Mouse (Mus musculus) hindbrain, postnatal 0 days (tissue): ENCODE measurements at regions not wholly inside any gene's neighbourhood (a gene's known extent, or its start where the extent isn't known, plus 50 kb on each side); places are given as distances from the start of the nearest gene placed in this dataset.

Source experiments
- ATAC-seq: fragments of 200-750 bp; cut with Nextera tagmentation; 2 replicates; pipeline ENCODE4 v1.8.0; 2017; ENCODE audit warnings: mild to moderate bottlenecking, moderate TSS enrichment, moderate library complexity
- DNase-seq: peaks from one replicate; pipeline ENCODE4 v3.0.0-alpha.2; 2015; ENCODE audit warnings: low spot score
- H3K27ac ChIP-seq: fragments of 300-500 bp; sonication (generic); 2 replicates; pipeline ENCODE4 v1.5.1; 2014; ENCODE audit warnings: mild to moderate bottlenecking
- H3K27me3 ChIP-seq: fragments of 300-500 bp; sonication (generic); 2 replicates; pipeline ENCODE4 v1.6.1; 2014; ENCODE audit warnings: low read length, mixed read lengths; ENCODE audit not compliant: insufficient read depth
- H3K36me3 ChIP-seq: fragments of 300-500 bp; sonication (generic); 2 replicates; pipeline ENCODE4 v1.6.1; 2014; ENCODE audit warnings: low read length, mixed read lengths; ENCODE audit not compliant: insufficient read depth
- H3K4me1 ChIP-seq: fragments of 300-500 bp; sonication (generic); 2 replicates; pipeline ENCODE4 v1.6.1; 2014; ENCODE audit warnings: antibody characterized with exemption, low read length, mixed read lengths; ENCODE audit not compliant: insufficient read depth
- H3K4me2 ChIP-seq: fragments of 300-500 bp; sonication (generic); 2 replicates; pipeline ENCODE4 v1.6.1; 2014; ENCODE audit warnings: low read depth, mild to moderate bottlenecking, low read length, moderate library complexity, mixed read lengths
- H3K4me3 ChIP-seq: fragments of 300-500 bp; sonication (generic); 2 replicates; pipeline ENCODE4 v1.5.1; 2014; ENCODE audit warnings: low read length
- H3K9ac ChIP-seq: fragments of 300-500 bp; sonication (generic); replicated peaks from 2 replicates; pipeline ENCODE4 v1.6.1; 2014; ENCODE audit warnings: mild to moderate bottlenecking, low read length, moderate library complexity, mixed read lengths
- H3K9me3 ChIP-seq: fragments of 300-500 bp; sonication (generic); 2 replicates; pipeline ENCODE4 v1.6.1; 2016; ENCODE audit warnings: low read length, mixed read lengths
- CTCF ChIP-seq: IDR thresholded peaks from 2 replicates; pipeline ENCODE4 v1.5.1; 2016; ENCODE audit warnings: antibody characterized with exemption, control low read depth, low read depth
- WGBS: fragments of 180-500 bp; shearing (Covaris S2); extraction: QIAGEN DNeasy Blood & Tissue Kit; methylation state at CpG from one replicate; pipeline ENCODE4 v1.1.7; 2014; 5-methylcytosine and 5-hydroxymethylcytosine counted together

GRCm38 (mm10) chr16:25042669-25043440 lies 243.8 kb upstream of the Tprg start:
- Histone ChIP-seq H3K27me3 (no peaks in the 10 kb centered on the region), H3K27ac (no peak overlapping the region), H3K4me2 (no peak overlapping the region), H3K9me3 (no peaks in the 10 kb centered on the region), H3K4me3 (no peak overlapping the region), H3K36me3 (no peaks in the 10 kb centered on the region), H3K4me1 (peaks cover 11% of the 10 kb centered on the region; the same call in 1 of the 2 replicates), H3K9ac (no peak overlapping the region)
- WGBS, result 57% methylated on average over 8 of the region's 8 CpGs
- TF ChIP-seq CTCF, result no peak
- DNase-seq (no peak), ATAC-seq (no peak)

DNA sequence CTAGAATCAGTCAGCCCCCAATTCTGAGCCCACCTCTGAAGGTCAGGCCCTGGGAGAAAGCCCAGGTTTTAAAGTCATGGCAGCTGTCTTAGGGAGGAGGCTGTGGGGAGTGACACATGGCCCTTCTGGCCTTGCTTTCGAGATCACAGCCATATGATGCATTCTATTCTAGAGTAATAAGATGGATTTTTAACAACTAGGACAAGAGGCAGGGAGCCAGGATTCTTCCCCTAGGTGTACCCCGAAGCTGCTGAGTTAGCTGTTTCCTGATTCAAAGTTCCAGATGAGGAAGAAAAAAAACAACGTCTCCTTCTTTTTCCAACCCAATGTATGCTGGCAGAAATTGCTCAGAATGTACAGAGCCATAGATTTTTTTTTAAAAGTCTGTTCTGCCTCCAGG lies 242.0 kb upstream of the Tprg start:
- ATAC-seq, result no peak

DNA sequence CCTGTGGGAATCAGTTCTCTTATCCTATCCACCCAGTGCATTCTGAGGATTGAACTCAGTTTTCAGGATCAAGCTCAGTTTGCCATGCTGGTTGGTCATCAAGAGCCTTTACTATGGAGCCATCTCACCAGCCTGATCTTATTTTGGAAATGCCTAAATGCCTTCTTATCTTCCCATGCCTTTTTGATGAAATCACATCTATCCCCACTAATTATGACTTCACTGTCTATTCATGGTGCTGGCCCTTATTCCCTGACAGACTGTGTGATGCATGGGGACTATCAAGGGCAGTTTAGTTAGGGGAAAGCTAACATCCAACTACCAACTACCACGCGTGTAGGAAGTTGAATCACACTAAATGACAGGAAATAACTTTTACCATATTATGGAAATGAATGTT lies 238.9 kb upstream of the Tprg start:
- H3K36me3 ChIP-seq, result no peaks in the 10 kb centered on the region
- H3K4me2 ChIP-seq, result no peak overlapping the region
- DNase-seq, result no peak
- TF ChIP-seq CTCF, result no peak
- no peak overlapping the region for H3K4me3 ChIP-seq
- H3K27me3 ChIP-seq, result no peaks in the 10 kb centered on the region
- ATAC-seq, result no peak
- H3K4me1 ChIP-seq, result peaks cover 4% of the 10 kb centered on the region; the same call in 1 of the 2 replicates
- no peak overlapping the region for H3K27ac ChIP-seq
- H3K9ac ChIP-seq, result no peak overlapping the region
- no peaks in the 10 kb centered on the region for H3K9me3 ChIP-seq
- 92% methylated on average over 2 of the region's 2 CpGs for WGBS

More for the DNA sequence above, 242.0 kb upstream of the Tprg start:
- H3K27ac ChIP-seq, result no peak overlapping the region
- DNase-seq, result no peak
- H3K4me3 ChIP-seq, result no peak overlapping the region
- no peak overlapping the region for H3K9ac ChIP-seq
- H3K9me3 ChIP-seq, result no peaks in the 10 kb centered on the region
- TF ChIP-seq CTCF, result no peak
- H3K36me3 ChIP-seq, result no peaks in the 10 kb centered on the region
- no peak overlapping the region for H3K4me2 ChIP-seq
- peaks cover 11% of the 10 kb centered on the region; the same call in 1 of the 2 replicates for H3K4me1 ChIP-seq
- 75% methylated on average over 3 of the region's 3 CpGs for WGBS
- H3K27me3 ChIP-seq, result no peaks in the 10 kb centered on the region

GRCm38 (mm10) chr16:25049928-25050510 lies 236.6 kb upstream of the Tprg start:
- no peaks in the 10 kb centered on the region for H3K27me3 ChIP-seq
- H3K36me3 ChIP-seq, result no peaks in the 10 kb centered on the region
- no peak for TF ChIP-seq CTCF
- no peak overlapping the region for H3K27ac ChIP-seq
- no peak overlapping the region for H3K4me2 ChIP-seq
- H3K4me3 ChIP-seq, result no peak overlapping the region
- no peaks in the 10 kb centered on the region for H3K4me1 ChIP-seq
- no peak overlapping the region for H3K9ac ChIP-seq
- no peak for ATAC-seq
- H3K9me3 ChIP-seq, result no peaks in the 10 kb centered on the region
- 49% methylated on average over 7 of the region's 7 CpGs for WGBS
- no peak for DNase-seq

DNA sequence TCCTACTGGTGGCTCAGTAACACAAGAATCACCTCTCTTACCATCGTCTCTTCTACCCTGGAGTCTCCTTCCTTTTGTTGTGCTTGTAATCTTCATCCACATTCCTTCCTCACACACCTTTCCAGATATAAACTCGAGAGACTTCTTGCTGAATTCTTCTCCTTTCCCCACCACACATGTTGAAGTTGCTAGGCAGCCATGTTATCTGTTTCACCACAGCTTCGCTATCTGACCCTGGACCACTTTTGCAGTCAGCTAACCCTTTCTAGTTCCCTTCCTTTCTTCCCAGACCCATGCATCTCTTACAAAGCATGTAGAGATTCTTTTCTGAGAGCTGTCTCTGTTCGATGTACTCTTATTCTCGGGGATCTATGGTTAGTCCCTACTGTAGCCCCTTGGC lies 235.6 kb upstream of the Tprg start:
- no peaks in the 10 kb centered on the region for H3K9me3 ChIP-seq
- H3K4me3 ChIP-seq, result no peak overlapping the region
- ATAC-seq (no peak), DNase-seq (no peak)
- H3K4me1 ChIP-seq, result no peaks in the 10 kb centered on the region
- H3K4me2 ChIP-seq, result no peak overlapping the region
- 86% methylated on average over 5 of the region's 5 CpGs for WGBS
- H3K27ac ChIP-seq, result no peak overlapping the region
- no peaks in the 10 kb centered on the region for H3K27me3 ChIP-seq
- no peak overlapping the region for H3K9ac ChIP-seq
- TF ChIP-seq CTCF, result no peak
- no peaks in the 10 kb centered on the region for H3K36me3 ChIP-seq

DNA sequence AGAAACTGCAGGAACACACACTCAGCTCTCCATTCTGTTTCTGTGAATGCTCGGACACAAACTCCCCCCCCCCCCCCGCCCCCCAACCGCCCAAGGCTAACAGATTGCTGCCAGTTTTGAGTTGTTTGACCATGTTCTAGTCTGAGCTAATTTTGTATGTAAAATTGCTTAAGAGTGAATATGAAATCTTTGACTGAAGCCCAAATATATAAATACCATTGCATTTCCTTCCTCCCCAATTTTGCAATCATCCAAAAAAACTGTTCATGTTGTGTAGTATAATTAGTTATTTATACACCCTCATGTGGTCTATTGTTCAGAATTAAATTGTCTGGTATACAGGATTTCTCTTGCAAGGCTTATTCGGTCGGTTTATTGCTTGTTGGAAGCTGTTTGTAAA lies 234.2 kb upstream of the Tprg start:
- Histone ChIP-seq H3K36me3 (no peaks in the 10 kb centered on the region), H3K4me2 (no peak overlapping the region), H3K9me3 (no peaks in the 10 kb centered on the region), H3K27me3 (no peaks in the 10 kb centered on the region), H3K9ac (no peak overlapping the region), H3K4me1 (no peaks in the 10 kb centered on the region), H3K4me3 (no peak overlapping the region), H3K27ac (no peak overlapping the region)
- 73% methylated on average over 5 of the region's 5 CpGs for whole genome bisulfite sequencing
- ATAC-seq (no peak), DNase-seq (no peak)
- no peak for TF ChIP-seq CTCF

DNA sequence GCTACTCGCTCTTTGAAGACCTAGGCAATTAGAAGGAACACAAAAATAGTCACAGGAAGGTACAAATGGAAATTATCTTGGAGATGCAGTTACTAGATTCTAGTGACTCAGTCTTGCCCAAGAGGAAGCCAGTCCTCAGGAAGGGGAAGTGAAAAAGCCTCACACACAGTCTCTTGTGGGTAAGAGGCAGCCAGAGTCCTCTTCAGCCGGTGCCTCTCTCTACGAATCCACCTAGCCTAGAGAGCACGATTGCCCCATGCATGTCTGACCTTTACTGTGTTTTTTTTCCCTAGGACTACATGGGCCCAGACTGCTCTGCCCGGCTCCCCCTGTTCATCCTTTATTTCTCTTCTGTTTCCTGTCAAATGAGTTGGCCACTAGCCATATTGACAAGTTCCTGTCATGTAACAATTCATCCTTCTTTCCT lies 233.7 kb upstream of the Tprg start:
- H3K27me3 ChIP-seq, result no peaks in the 10 kb centered on the region
- no peak overlapping the region for H3K9ac ChIP-seq
- H3K4me3 ChIP-seq, result no peak overlapping the region
- no peaks in the 10 kb centered on the region for H3K4me1 ChIP-seq
- no peaks in the 10 kb centered on the region for H3K9me3 ChIP-seq
- H3K4me2 ChIP-seq, result no peak overlapping the region
- no peak overlapping the region for H3K27ac ChIP-seq
- TF ChIP-seq CTCF, result no peak
- no peaks in the 10 kb centered on the region for H3K36me3 ChIP-seq
- WGBS, result 56% methylated on average over 5 of the region's 5 CpGs
- DNase-seq, result no peak
- ATAC-seq, result no peak
